Mouse (Mus musculus) neural tube, embryonic 15.5 days (tissue): Measurements from ENCODE around the gene Marcksl1. TPM values are rescaled to one million over a fixed set of nuclear protein-coding genes. Genes with fewer than 3 reads are reported as not detected.
A peak's percentile ranks its signal among the peaks of the same experiment; 100 is the strongest.
"Not testable (repeated sequence)": the region's sequence is repeated elsewhere in the genome, so short reads cannot be mapped to it uniquely, and the experiment has no call there.

Source experiments
- ATAC-seq: fragments of 200-750 bp; cut with Nextera tagmentation; 2 replicates; pipeline ENCODE4 v1.8.0; 2017; ENCODE audit warnings: mild to moderate bottlenecking, moderate TSS enrichment, moderate library complexity; ENCODE audit not compliant: low FRiP score
- H3K27ac ChIP-seq: fragments of 300-500 bp; sonication (generic); replicated peaks from 2 replicates; pipeline ENCODE4 v1.5.1; 2015; ENCODE audit warnings: mild to moderate bottlenecking, inconsistent platforms
- H3K27me3 ChIP-seq: fragments of 300-500 bp; sonication (generic); replicated peaks from 2 replicates; pipeline ENCODE4 v1.6.1; 2015; ENCODE audit warnings: inconsistent platforms
- H3K36me3 ChIP-seq: fragments of 300-500 bp; sonication (generic); 2 replicates; pipeline ENCODE4 v1.6.1; 2015; ENCODE audit warnings: inconsistent platforms
- H3K4me1 ChIP-seq: fragments of 300-500 bp; sonication (generic); 2 replicates; pipeline ENCODE4 v1.6.1; 2015; ENCODE audit warnings: inconsistent platforms
- H3K4me2 ChIP-seq: fragments of 300-500 bp; sonication (generic); 2 replicates; pipeline ENCODE4 v1.6.1; 2015; ENCODE audit warnings: inconsistent platforms, mild to moderate bottlenecking, moderate library complexity
- H3K4me3 ChIP-seq: fragments of 300-500 bp; sonication (generic); replicated peaks from 2 replicates; pipeline ENCODE4 v1.5.1; 2015; ENCODE audit warnings: mild to moderate bottlenecking, inconsistent platforms
- H3K9ac ChIP-seq: fragments of 300-500 bp; sonication (generic); replicated peaks from 2 replicates; pipeline ENCODE4 v1.6.1; 2015; ENCODE audit warnings: mild to moderate bottlenecking, inconsistent platforms
- H3K9me3 ChIP-seq: fragments of 300-500 bp; sonication (generic); replicated peaks from 2 replicates; pipeline ENCODE4 v1.6.1; 2016; ENCODE audit warnings: inconsistent platforms
- WGBS: fragments of 180-500 bp; shearing (Covaris S2); methylation state at CpG from one replicate; pipeline ENCODE4 v1.1.7; 2015; ENCODE audit warnings: mixed read lengths; 5-methylcytosine and 5-hydroxymethylcytosine counted together
- polyA plus RNA-seq: library from polyadenylated mRNA; unstranded; fragments of >200 nt; fragmentation: Nextera tagmentation; extraction: Ambion mirVana; gene quantifications from 2 replicates; pipeline ENCODE4 v1.2.1, GENCODE M21; 2015

Marcksl1 gene
- polyA plus RNA-seq, 1 experiment from 2014 or later, result 1,675 TPM

- H3K4me3 ChIP-seq, result no peak overlapping the region
- H3K36me3 ChIP-seq, result peaks cover 2% of the 10 kb centered on the region
- peak overlapping the region; percentile 72 for H3K27ac ChIP-seq
- H3K4me1 ChIP-seq, result peaks cover 52% of the 10 kb centered on the region
- 20% methylated on average over 6 of the region's 6 CpGs for WGBS
- no peaks in the 10 kb centered on the region for H3K27me3 ChIP-seq
- H3K4me2 ChIP-seq, result no peak overlapping the region
- H3K9ac ChIP-seq, result no peak overlapping the region
- ATAC-seq, result no peak
- no peaks in the 10 kb centered on the region for H3K9me3 ChIP-seq
Measured at GRCm38 (mm10) chr4:129511413-129512096, 1.8 kb upstream of the Marcksl1 start.

GRCm38 (mm10) chr4:129513891-129514290 is 510 bp downstream of the Marcksl1 start:
- Histone ChIP-seq H3K4me3 (peak overlapping the region; percentile 99), H3K27me3 (no peaks in the 10 kb centered on the region), H3K9ac (peak overlapping the region; percentile 100), H3K4me1 (peaks cover 54% of the 10 kb centered on the region), H3K27ac (peak overlapping the region; percentile 99), H3K36me3 (peaks cover 22% of the 10 kb centered on the region), H3K4me2 (peak overlapping the region; percentile 85), H3K9me3 (no peaks in the 10 kb centered on the region)
- peak; percentile 43 for ATAC-seq
- 0% methylated on average over 36 of the region's 57 CpGs for WGBS

GRCm38 (mm10) chr4:129514300-129514898 is 1.0 kb downstream of the Marcksl1 start:
- H3K4me3 ChIP-seq, result peak overlapping the region; percentile 99
- peak; percentile 44 for ATAC-seq
- H3K9me3 ChIP-seq, result no peaks in the 10 kb centered on the region
- peak overlapping the region; percentile 100 for H3K9ac ChIP-seq
- peak overlapping the region; percentile 99 for H3K27ac ChIP-seq
- peak overlapping the region; percentile 85 for H3K4me2 ChIP-seq
- WGBS, result 0% methylated on average over 34 of the region's 35 CpGs
- H3K4me1 ChIP-seq, result peaks cover 49% of the 10 kb centered on the region
- H3K27me3 ChIP-seq, result no peaks in the 10 kb centered on the region
- H3K36me3 ChIP-seq, result peaks cover 23% of the 10 kb centered on the region

GRCm38 (mm10) chr4:129516925-129517324 is 3.5 kb downstream of the Marcksl1 start:
- Histone ChIP-seq H3K27me3 (no peaks in the 10 kb centered on the region), H3K9me3 (no peaks in the 10 kb centered on the region), H3K9ac (no peak overlapping the region), H3K4me1 (peaks cover 32% of the 10 kb centered on the region), H3K27ac (no peak overlapping the region), H3K4me3 (no peak overlapping the region), H3K36me3 (peaks cover 39% of the 10 kb centered on the region), H3K4me2 (no peak overlapping the region)
- ATAC-seq, result no peak
- 52% methylated on average over 2 of the region's 2 CpGs for WGBS

GRCm38 (mm10) chr4:129518519-129518918 is 5.1 kb downstream of the Marcksl1 start:
- H3K4me1 ChIP-seq, result peaks cover 20% of the 10 kb centered on the region
- no peak overlapping the region for H3K27ac ChIP-seq
- H3K4me2 ChIP-seq, result no peak overlapping the region
- H3K36me3 ChIP-seq, result peaks cover 55% of the 10 kb centered on the region
- 90% methylated on average over 8 of the region's 8 CpGs for WGBS
- H3K9me3 ChIP-seq, result no peaks in the 10 kb centered on the region
- no peak for ATAC-seq
- H3K27me3 ChIP-seq, result no peaks in the 10 kb centered on the region
- H3K9ac ChIP-seq, result no peak overlapping the region
- no peak overlapping the region for H3K4me3 ChIP-seq

- H3K9me3 ChIP-seq, result no peaks in the 10 kb centered on the region
- H3K27ac ChIP-seq, result no peak overlapping the region
- no peak overlapping the region for H3K4me2 ChIP-seq
- 92% methylated on average over 5 of the region's 5 CpGs for WGBS
- no peaks in the 10 kb centered on the region for H3K27me3 ChIP-seq
- ATAC-seq, result no peak
- H3K4me1 ChIP-seq, result no peaks in the 10 kb centered on the region
- no peak overlapping the region for H3K9ac ChIP-seq
- peaks cover 59% of the 10 kb centered on the region for H3K36me3 ChIP-seq
- H3K4me3 ChIP-seq, result no peak overlapping the region
Measured at GRCm38 (mm10) chr4:129525338-129525737, 12.0 kb downstream of the Marcksl1 start.

- ATAC-seq, result no peak
- no peak overlapping the region for H3K4me3 ChIP-seq
- H3K4me1 ChIP-seq, result no peaks in the 10 kb centered on the region
- H3K27ac ChIP-seq, result no peak overlapping the region
- no peaks in the 10 kb centered on the region for H3K27me3 ChIP-seq
- no peaks in the 10 kb centered on the region for H3K9me3 ChIP-seq
- 90% methylated on average over 3 of the region's 3 CpGs for WGBS
- no peak overlapping the region for H3K4me2 ChIP-seq
- H3K9ac ChIP-seq, result no peak overlapping the region
- H3K36me3 ChIP-seq, result peaks cover 60% of the 10 kb centered on the region
Measured at GRCm38 (mm10) chr4:129525889-129526288, 12.5 kb downstream of the Marcksl1 start.

GRCm38 (mm10) chr4:129528901-129529300 is 15.5 kb downstream of the Marcksl1 start:
- H3K27me3 ChIP-seq, H3K27ac ChIP-seq, H3K9ac ChIP-seq, H3K9me3 ChIP-seq, H3K4me1 ChIP-seq, ATAC-seq, H3K4me3 ChIP-seq, H3K4me2 ChIP-seq: not testable (repeated sequence)
- peaks cover 50% of the 10 kb centered on the region for H3K36me3 ChIP-seq
- WGBS, result 96% methylated on average over 6 of the region's 6 CpGs

GRCm38 (mm10) chr4:129540012-129540411 is 26.6 kb downstream of the Marcksl1 start:
- Histone ChIP-seq H3K4me2 (no peak overlapping the region), H3K9ac (no peak overlapping the region), H3K36me3 (no peaks in the 10 kb centered on the region; the same call in 1 of the 2 replicates), H3K4me1 (peaks cover 19% of the 10 kb centered on the region), H3K9me3 (no peaks in the 10 kb centered on the region), H3K27me3 (no peaks in the 10 kb centered on the region), H3K27ac (no peak overlapping the region), H3K4me3 (no peak overlapping the region)
- 92% methylated on average over 6 of the region's 6 CpGs for WGBS
- no peak for ATAC-seq

- peak; percentile 25 for ATAC-seq
Measured at GRCm38 (mm10) chr4:129541868-129542591, 28.6 kb downstream of the Marcksl1 start.

GRCm38 (mm10) chr4:129542592-129543141 is 29.3 kb downstream of the Marcksl1 start, which contains the start of gene Hdac1:
Gene Hdac1, minus strand, starts transcription at chr4:129542713.
- H3K9ac ChIP-seq, result peak within 1 kb of the TSS; percentile 73

More at GRCm38 (mm10) chr4:129541868-129542591, 28.6 kb downstream of the Marcksl1 start:
- Histone ChIP-seq H3K27me3 (no peaks in the 10 kb centered on the region), H3K4me2 (peak overlapping the region; percentile 83), H3K4me3 (peak overlapping the region; percentile 79), H3K9me3 (no peaks in the 10 kb centered on the region), H3K36me3 (no peaks in the 10 kb centered on the region; the same call in 1 of the 2 replicates), H3K4me1 (peaks cover 19% of the 10 kb centered on the region), H3K27ac (peak overlapping the region; percentile 77), H3K9ac (peak overlapping the region; percentile 73)
- WGBS, result under 1% methylated on average over 29 of the region's 30 CpGs

More at GRCm38 (mm10) chr4:129542592-129543141, 29.3 kb downstream of the Marcksl1 start, which contains the start of gene Hdac1:
- Histone ChIP-seq H3K4me1 (peaks cover 19% of the 10 kb centered on the region), H3K4me2 (peak within 1 kb of the TSS; percentile 83), H3K27ac (peak within 1 kb of the TSS; percentile 78), H3K27me3 (no peaks in the 10 kb centered on the region), H3K4me3 (peak within 1 kb of the TSS; percentile 79), H3K36me3 (no peaks in the 10 kb centered on the region; the same call in 1 of the 2 replicates), H3K9me3 (no peaks in the 10 kb centered on the region)
- ATAC-seq, result peak; percentile 99
- WGBS, result under 1% methylated on average over 46 of the region's 46 CpGs
